Mouse (Mus musculus) cortical plate, adult 2 months (tissue): ENCODE data around the gene Zcchc3. TPM values are rescaled to one million over a fixed set of nuclear protein-coding genes. Genes with fewer than 3 reads are reported as not detected.
"Not testable (repeated sequence)": the region's sequence is repeated elsewhere in the genome, so short reads cannot be mapped to it uniquely, and the experiment has no call there.

Experiments used
- H3K27ac ChIP-seq: fragments of 200-500 bp; 2 replicates; pipeline ENCODE4 v1.5.1; 2012; ENCODE audit warnings: low read length, control low read depth, inconsistent platforms; ENCODE audit not compliant: insufficient read depth
- H3K4me1 ChIP-seq: fragments of 200-500 bp; 2 replicates; pipeline ENCODE4 v1.6.1; 2011; ENCODE audit warnings: low read length; ENCODE audit not compliant: control insufficient read depth, insufficient read depth
- H3K4me3 ChIP-seq: fragments of 200-500 bp; 2 replicates; pipeline ENCODE4 v1.5.1; 2011; ENCODE audit warnings: mild to moderate bottlenecking, low read length, control low read depth; ENCODE audit not compliant: insufficient read depth
- CTCF ChIP-seq: fragments of 200-500 bp; IDR thresholded peaks from 2 replicates; pipeline ENCODE4 v1.5.1; 2011; ENCODE audit warnings: mild to moderate bottlenecking, control low read depth, low read length; ENCODE audit not compliant: insufficient read depth; ENCODE audit errors: extremely low read depth
- POLR2A ChIP-seq: fragments of 200-500 bp; IDR thresholded peaks from 2 replicates; pipeline ENCODE4 v1.6.1; 2011; ENCODE audit warnings: mild to moderate bottlenecking, low read length, control low read depth; ENCODE audit not compliant: insufficient read depth; ENCODE audit errors: extremely low read depth
- polyA plus RNA-seq: library from polyadenylated mRNA; depleted of rRNA; stranded (reverse); fragments of >200 nt; gene quantifications from 2 replicates; pipeline ENCODE4 v1.2.3, GENCODE M21; 2012

Zcchc3 gene
- polyA plus RNA-seq, 1 experiment, result 6.5 TPM

DNA sequence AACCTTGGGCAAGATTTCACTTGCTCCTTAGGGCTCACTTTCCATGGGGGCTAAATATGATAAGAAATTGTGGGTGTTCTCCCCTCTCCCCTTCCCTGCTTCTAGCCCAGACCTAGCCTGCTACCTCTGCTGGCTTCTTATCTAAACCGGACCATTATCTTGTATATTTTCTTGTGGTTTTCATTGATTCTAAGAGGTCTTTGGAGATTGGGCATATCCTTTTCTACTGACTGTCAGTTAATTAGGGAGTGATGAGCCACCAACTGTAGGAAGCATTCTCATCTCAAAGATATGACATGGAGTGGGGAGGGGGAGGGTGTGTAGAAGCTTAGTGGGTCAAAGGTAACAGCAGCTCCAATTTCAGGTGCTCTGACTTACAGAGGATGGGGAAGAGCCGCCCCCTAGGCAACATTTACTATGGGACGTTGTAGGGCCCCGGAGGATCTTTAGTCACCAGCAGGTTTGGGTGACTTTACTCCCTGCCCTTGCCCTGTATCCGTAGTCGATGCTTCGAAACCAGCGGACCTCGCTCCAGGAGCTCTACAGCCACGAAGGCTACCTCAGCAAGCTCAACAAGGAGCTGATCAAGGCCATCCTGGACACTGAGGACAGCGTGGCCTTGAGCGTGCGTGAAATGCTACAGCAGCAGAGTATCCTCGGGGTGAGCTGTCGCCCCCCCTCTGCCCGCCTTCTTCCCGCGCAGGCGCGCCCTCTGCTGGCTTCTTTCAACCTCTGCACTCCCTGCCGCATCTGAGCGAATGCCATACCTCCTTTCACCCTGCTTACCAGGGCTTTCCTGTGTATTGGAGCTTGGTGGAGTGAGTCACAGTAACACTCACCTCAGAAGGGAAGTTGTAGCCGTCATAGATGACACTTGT, 22.4 kb upstream of the Zcchc3 start:
- peak overlapping the region; percentile 28 for H3K4me3 ChIP-seq
- H3K27ac ChIP-seq, result no peak overlapping the region
- TF ChIP-seq CTCF (peak; percentile 69), POLR2A (no peak)
- no peaks in the 10 kb centered on the region for H3K4me1 ChIP-seq

- no peak overlapping the region for H3K27ac ChIP-seq
- H3K4me1 ChIP-seq, result no peaks in the 10 kb centered on the region
- no peak overlapping the region for H3K4me3 ChIP-seq
- TF ChIP-seq CTCF, result no peak
- no peak for TF ChIP-seq POLR2A
These were observed 21.6 kb upstream of the Zcchc3 start for GRCm38 (mm10) chr2:152436405-152436901.

GRCm38 (mm10) chr2:152428481-152428880, 13.7 kb upstream of the Zcchc3 start:
- not testable (repeated sequence) for H3K4me1 ChIP-seq, H3K4me3 ChIP-seq, H3K27ac ChIP-seq

GRCm38 (mm10) chr2:152427493-152427892, 12.7 kb upstream of the Zcchc3 start:
- Histone ChIP-seq H3K27ac (no peak overlapping the region), H3K4me3 (0 out of 2 replicates have a peak overlapping the region, but pooled peaks have one; percentile 1), H3K4me1 (no peaks in the 10 kb centered on the region)
- TF ChIP-seq CTCF (no peak), POLR2A (no peak)

DNA sequence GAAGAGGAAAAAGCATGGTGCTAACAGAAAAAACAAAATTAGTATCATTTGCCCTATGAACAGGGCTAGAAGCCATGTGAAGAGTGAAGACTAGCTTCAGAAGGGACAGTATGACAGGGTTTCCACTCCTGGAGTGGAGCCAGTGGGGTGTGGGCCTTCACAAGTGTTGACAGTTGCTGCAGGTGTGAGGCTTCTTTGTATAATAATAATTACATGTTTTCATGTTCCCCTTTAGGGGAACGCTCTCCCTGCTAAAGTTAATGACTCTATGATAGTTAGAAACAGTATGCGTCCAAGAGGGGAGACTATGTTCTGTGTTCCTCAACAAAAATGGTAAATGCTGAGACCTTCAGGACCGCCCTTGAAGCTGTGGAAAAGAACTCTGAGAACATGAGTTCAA, 959 bp upstream of the Zcchc3 start:
- TF ChIP-seq POLR2A, result no peak
- TF ChIP-seq CTCF, result no peak
- Histone ChIP-seq H3K4me3 (no peak overlapping the region), H3K4me1 (peaks cover 4% of the 10 kb centered on the region), H3K27ac (no peak overlapping the region)

GRCm38 (mm10) chr2:152415287-152415686, 460 bp upstream of the Zcchc3 start, which contains the start of gene 6820408C15Rik:
6820408C15Rik (plus strand) TSS chr2:152415587.
- TF ChIP-seq CTCF, result no peak
- no peak for TF ChIP-seq POLR2A
- Histone ChIP-seq H3K4me3 (peak within 1 kb of the TSS; percentile 97), H3K27ac (peak within 1 kb of the TSS; percentile 65), H3K4me1 (peaks cover 4% of the 10 kb centered on the region)

GRCm38 (mm10) chr2:152413765-152414584, 852 bp downstream of the Zcchc3 start:
- TF ChIP-seq POLR2A, result no peak
- no peak for TF ChIP-seq CTCF
- Histone ChIP-seq H3K27ac (peak overlapping the region; percentile 65), H3K4me3 (peak overlapping the region; percentile 97), H3K4me1 (peaks cover 4% of the 10 kb centered on the region)

DNA sequence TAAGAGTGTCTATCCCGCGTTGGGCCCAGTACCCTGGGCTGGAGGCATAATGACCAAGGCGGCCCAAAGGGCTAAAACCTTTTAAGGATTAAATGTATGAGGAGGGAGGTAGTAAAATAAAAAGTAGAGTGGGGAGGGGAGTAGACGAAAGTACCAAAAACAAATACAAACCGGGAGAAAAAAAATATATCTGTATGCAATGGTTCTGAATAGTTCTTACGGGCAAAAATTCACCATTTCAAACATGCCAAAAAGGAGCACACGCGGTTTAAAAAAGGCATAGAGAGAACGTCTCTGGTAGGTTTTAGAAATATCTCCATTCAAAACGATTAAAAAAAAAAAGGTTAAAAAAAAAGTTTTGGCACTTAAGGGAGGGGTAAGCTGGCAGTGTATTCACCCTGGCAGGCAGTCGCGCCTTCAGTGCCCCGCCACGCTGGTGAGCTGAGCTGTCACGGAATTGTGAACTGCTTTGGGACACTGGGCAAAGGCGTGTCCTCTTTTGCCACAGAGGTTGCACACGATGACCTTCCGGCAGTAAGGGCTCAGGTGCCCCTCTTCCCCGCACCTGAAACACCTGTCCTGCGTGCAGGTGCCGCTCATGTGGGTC, 1.6 kb downstream of the Zcchc3 start:
- peaks cover 4% of the 10 kb centered on the region for H3K4me1 ChIP-seq
- H3K27ac ChIP-seq, result peak overlapping the region; percentile 19; the same call in 1 of the 2 replicates
- TF ChIP-seq CTCF (no peak), POLR2A (no peak)
- H3K4me3 ChIP-seq, result peak overlapping the region; percentile 97

GRCm38 (mm10) chr2:152412526-152413157, 2.2 kb downstream of the Zcchc3 start:
- H3K27ac ChIP-seq, result no peak overlapping the region
- TF ChIP-seq CTCF (no peak), POLR2A (no peak)
- peak overlapping the region; percentile 19 for H3K4me3 ChIP-seq
- H3K4me1 ChIP-seq, result peaks cover 4% of the 10 kb centered on the region
